Mouse (Mus musculus) heart, embryonic 10.5 days (tissue): ENCODE results near the gene Nlrp9c. TPM values are rescaled to one million over a fixed set of nuclear protein-coding genes. Genes with fewer than 3 reads are reported as not detected.
"Not testable (repeated sequence)": the region's sequence is repeated elsewhere in the genome, so short reads cannot be mapped to it uniquely, and the experiment has no call there.

Experiments used
- DNase-seq: peaks from one replicate; pipeline ENCODE4 v3.0.0-alpha.2; 2017; ENCODE audit warnings: low spot score
- H3K27ac ChIP-seq: fragments of 300-500 bp; sonication (generic); 2 replicates; pipeline ENCODE4 v1.5.1; 2016; ENCODE audit warnings: mild to moderate bottlenecking
- H3K27me3 ChIP-seq: fragments of 300-500 bp; sonication (generic); 2 replicates; pipeline ENCODE4 v1.6.1; 2016; ENCODE audit warnings: mild to moderate bottlenecking; ENCODE audit not compliant: poor library complexity, insufficient read depth, severe bottlenecking
- H3K36me3 ChIP-seq: fragments of 300-500 bp; sonication (generic); 2 replicates; pipeline ENCODE4 v1.6.1; 2016; ENCODE audit warnings: mild to moderate bottlenecking, moderate library complexity
- H3K4me1 ChIP-seq: fragments of 300-500 bp; sonication (generic); 2 replicates; pipeline ENCODE4 v1.6.1; 2016; ENCODE audit warnings: mild to moderate bottlenecking
- H3K4me3 ChIP-seq: fragments of 300-500 bp; sonication (generic); 2 replicates; pipeline ENCODE4 v1.5.1; 2016; ENCODE audit warnings: mild to moderate bottlenecking, moderate library complexity
- H3K9me3 ChIP-seq: fragments of 300-500 bp; sonication (generic); 2 replicates; pipeline ENCODE4 v1.6.1; 2016; ENCODE audit warnings: mild to moderate bottlenecking, moderate library complexity
- WGBS: fragments of 180-500 bp; shearing (Covaris S2); methylation state at CpG from one replicate; pipeline ENCODE4 v1.1.7; 2016; 5-methylcytosine and 5-hydroxymethylcytosine counted together
- polyA plus RNA-seq: library from polyadenylated mRNA; unstranded; fragments of >200 nt; fragmentation: Nextera tagmentation; extraction: Ambion mirVana; gene quantifications from 2 replicates; pipeline ENCODE4 v1.2.1, GENCODE M21; 2016

Nlrp9c gene
- polyA plus RNA-seq = not detected in 2 replicates

DNA sequence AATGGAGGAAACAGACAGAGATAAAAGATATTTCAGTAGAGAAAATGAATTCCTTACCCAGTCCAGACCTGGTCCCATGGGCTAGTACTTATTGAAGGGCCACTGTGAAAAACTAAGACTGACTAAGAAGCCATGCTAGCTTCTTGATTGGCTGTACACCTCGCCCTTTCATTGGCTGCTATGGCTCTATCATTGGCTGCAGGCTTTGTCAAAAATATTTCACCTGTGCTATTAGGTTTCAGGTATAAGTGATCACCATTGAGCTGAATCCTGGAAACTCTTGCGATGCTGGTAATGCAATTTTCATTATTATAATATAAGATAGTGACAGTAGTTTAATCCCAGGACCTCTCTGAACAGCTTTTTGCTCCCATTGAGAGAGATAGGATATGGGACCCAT, at the start of gene Nlrp9c:
Nlrp9c (minus strand) TSS at position 101 of the 400 bp plus-strand sequence.
- H3K9me3 ChIP-seq = not testable (repeated sequence)
- 66% methylated on average over 2 of the region's 2 CpGs for WGBS

GRCm38 (mm10) chr7:26434813-26435212, 31.3 kb upstream of the Nlrp9c start, which contains the start of gene Nlrp4a:
Gene Nlrp4a (plus strand): TSS chr7:26435113.
- no peaks in the 10 kb centered on the region for H3K4me1 ChIP-seq
- no peaks in the 10 kb centered on the region for H3K27me3 ChIP-seq
- H3K36me3 ChIP-seq = no peaks in the 10 kb centered on the region
- H3K27ac ChIP-seq = no peak within 1 kb of the TSS
- no peak within 1 kb of the TSS for H3K4me3 ChIP-seq
- no peaks in the 10 kb centered on the region for H3K9me3 ChIP-seq
- no peak for DNase-seq
- 76% methylated on average over 5 of the region's 5 CpGs for WGBS

More for the DNA sequence above, at the start of gene Nlrp9c:
- not testable (repeated sequence) for H3K27me3 ChIP-seq, H3K36me3 ChIP-seq, DNase-seq, H3K4me1 ChIP-seq, H3K27ac ChIP-seq, H3K4me3 ChIP-seq

DNA sequence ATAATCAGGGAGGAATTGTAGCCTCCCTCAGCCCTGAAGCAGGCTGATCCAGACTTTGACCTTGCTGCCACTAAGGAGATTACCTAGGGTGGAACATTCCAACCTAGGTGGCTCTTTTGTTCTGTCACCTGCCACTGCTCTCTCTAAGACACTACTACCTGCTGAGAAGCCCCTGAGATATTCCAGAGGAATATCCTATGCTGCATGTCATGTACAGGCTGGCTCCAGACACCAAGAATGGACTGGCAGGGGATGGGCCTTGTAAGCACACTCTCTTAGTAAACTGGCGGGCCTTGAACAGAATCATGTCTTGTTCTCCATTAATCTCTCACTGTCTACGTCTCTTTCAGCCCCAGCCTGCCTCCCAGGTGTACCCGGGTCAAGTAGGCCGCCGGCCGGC, 11.7 kb downstream of the Nlrp9c start:
- H3K9me3 ChIP-seq, H3K27me3 ChIP-seq, H3K36me3 ChIP-seq, H3K4me3 ChIP-seq, DNase-seq, H3K27ac ChIP-seq, H3K4me1 ChIP-seq: not testable (repeated sequence)
- WGBS = 83% methylated on average over 6 of the region's 6 CpGs

GRCm38 (mm10) chr7:26391137-26391536, 12.4 kb downstream of the Nlrp9c start:
- H3K27me3 ChIP-seq, H3K4me1 ChIP-seq, H3K27ac ChIP-seq, H3K9me3 ChIP-seq, H3K36me3 ChIP-seq, H3K4me3 ChIP-seq, DNase-seq: not testable (repeated sequence)
- WGBS = 78% methylated on average over 2 of the region's 2 CpGs

- H3K27me3 ChIP-seq, DNase-seq, H3K4me1 ChIP-seq, H3K9me3 ChIP-seq, H3K4me3 ChIP-seq, H3K27ac ChIP-seq, H3K36me3 ChIP-seq: not testable (repeated sequence)
- 70% methylated on average over 5 of the region's 5 CpGs for WGBS
Measured at GRCm38 (mm10) chr7:26386691-26387090, 16.8 kb downstream of the Nlrp9c start.

DNA sequence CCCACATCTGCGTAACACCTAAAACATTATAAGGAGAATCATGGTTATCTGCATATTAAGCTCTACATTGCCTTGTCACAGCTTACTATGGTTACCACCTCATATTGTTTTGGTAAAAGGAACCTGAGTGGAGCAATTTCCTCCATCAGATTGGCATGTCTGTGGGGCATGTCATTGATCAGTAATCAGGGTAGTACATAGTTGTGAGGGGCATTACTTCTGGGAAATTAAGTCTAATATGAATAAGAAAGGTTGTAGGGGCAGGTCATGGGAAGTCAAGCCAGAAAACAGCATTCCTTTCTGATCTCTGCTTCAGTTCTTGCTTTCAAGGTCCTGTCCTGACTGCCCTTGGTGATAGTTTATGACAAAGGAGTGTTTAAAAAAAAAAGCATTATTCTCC, 22.7 kb downstream of the Nlrp9c start:
- Histone ChIP-seq H3K27ac (no peak overlapping the region), H3K4me1 (no peaks in the 10 kb centered on the region), H3K36me3 (no peaks in the 10 kb centered on the region), H3K9me3 (no peaks in the 10 kb centered on the region), H3K27me3 (no peaks in the 10 kb centered on the region), H3K4me3 (no peak overlapping the region)
- no peak for DNase-seq
- 92% methylated on average over 1 of the region's 1 CpGs for WGBS

DNA sequence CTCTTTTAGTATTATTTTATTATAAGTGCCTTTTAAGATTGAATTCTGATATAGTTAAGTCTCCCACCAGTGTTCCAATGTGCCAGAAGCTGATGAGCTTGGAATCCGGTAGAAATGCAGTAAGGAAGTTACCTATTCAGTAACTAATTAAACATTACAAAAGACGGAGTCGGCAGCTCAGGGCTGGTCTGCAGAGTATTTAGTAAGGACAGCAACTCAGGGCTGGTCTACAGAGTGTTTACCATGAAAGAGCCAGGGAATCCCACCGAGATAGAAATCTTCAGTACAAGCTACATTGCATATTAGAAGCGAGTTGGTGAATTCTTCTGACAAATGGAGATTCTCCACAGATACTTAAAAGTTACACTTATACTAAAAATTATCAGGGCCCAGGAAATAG, 30.3 kb downstream of the Nlrp9c start:
- H3K9me3 ChIP-seq, H3K4me1 ChIP-seq, H3K27ac ChIP-seq, DNase-seq, H3K36me3 ChIP-seq, H3K27me3 ChIP-seq, H3K4me3 ChIP-seq: not testable (repeated sequence)
- WGBS = 83% methylated on average over 5 of the region's 5 CpGs

DNA sequence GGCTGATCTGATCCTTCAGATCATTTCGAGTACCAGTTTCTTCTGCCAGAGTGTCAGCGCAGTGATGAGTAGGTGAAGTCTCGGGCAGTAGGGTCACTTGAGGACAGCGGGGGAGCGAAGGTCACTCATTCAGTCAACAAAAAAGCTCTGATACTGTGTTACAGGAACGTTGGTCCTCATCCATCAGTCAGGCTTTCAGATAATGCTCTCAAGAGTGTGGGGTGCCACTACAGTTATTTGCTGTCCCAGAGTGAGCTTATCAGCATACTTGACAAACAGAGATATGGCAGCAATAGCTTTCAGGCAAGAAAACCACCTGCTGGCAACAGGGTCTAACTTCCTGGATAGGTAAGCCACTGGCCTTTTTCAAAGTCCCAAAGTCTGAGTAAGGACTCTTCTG, 46.8 kb downstream of the Nlrp9c start:
- 77% methylated on average over 6 of the region's 6 CpGs for WGBS
- not testable (repeated sequence) for H3K4me1 ChIP-seq, H3K4me3 ChIP-seq, H3K36me3 ChIP-seq, H3K27me3 ChIP-seq, H3K27ac ChIP-seq, DNase-seq, H3K9me3 ChIP-seq

GRCm38 (mm10) chr7:26352258-26352657, 51.2 kb downstream of the Nlrp9c start:
- H3K9me3 ChIP-seq, H3K27ac ChIP-seq, H3K27me3 ChIP-seq, H3K4me1 ChIP-seq, DNase-seq, H3K4me3 ChIP-seq, H3K36me3 ChIP-seq: not testable (repeated sequence)
- WGBS = 81% methylated on average over 3 of the region's 3 CpGs

GRCm38 (mm10) chr7:26350177-26350576, 53.3 kb downstream of the Nlrp9c start:
- not testable (repeated sequence) for H3K36me3 ChIP-seq, H3K9me3 ChIP-seq, H3K27ac ChIP-seq, DNase-seq, H3K4me3 ChIP-seq, H3K27me3 ChIP-seq, H3K4me1 ChIP-seq

DNA sequence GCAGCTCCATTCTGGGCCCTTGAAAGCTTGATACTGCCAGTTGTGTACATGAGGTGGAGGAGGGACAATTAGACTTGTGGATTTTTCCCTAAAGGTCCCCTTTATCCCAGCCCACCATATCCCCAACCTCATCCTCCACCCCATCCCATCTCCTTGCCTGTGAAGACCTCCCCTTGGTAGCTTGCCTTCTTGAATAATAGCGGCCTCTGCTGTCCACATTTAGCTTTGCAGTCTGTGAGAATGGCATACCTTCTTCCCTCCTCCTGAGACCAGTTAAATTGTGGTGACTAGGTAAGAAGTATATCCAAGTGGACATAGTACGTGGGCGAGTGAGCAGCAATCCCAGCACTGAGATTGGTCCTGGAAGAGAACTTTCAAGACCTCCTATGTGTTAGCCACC, 83.1 kb downstream of the Nlrp9c start:
- H3K27me3 ChIP-seq, H3K4me1 ChIP-seq, H3K27ac ChIP-seq, H3K9me3 ChIP-seq, H3K36me3 ChIP-seq, H3K4me3 ChIP-seq, DNase-seq: not testable (repeated sequence)
- 62% methylated on average over 3 of the region's 3 CpGs for WGBS

- DNase-seq, H3K4me1 ChIP-seq, H3K4me3 ChIP-seq, H3K9me3 ChIP-seq, H3K27me3 ChIP-seq, H3K36me3 ChIP-seq, H3K27ac ChIP-seq: not testable (repeated sequence)
- 60% methylated on average over 4 of the region's 4 CpGs for WGBS
Measured at GRCm38 (mm10) chr7:26315809-26316208, 87.7 kb downstream of the Nlrp9c start.

GRCm38 (mm10) chr7:26315194-26315593, 88.3 kb downstream of the Nlrp9c start:
- not testable (repeated sequence) for H3K27me3 ChIP-seq, H3K4me1 ChIP-seq, H3K36me3 ChIP-seq, H3K9me3 ChIP-seq, H3K27ac ChIP-seq, H3K4me3 ChIP-seq, DNase-seq
- WGBS = 72% methylated on average over 2 of the region's 2 CpGs

GRCm38 (mm10) chr7:26311786-26312185, 91.7 kb downstream of the Nlrp9c start:
- H3K4me3 ChIP-seq, DNase-seq, H3K9me3 ChIP-seq, H3K27me3 ChIP-seq, H3K4me1 ChIP-seq, H3K27ac ChIP-seq, H3K36me3 ChIP-seq: not testable (repeated sequence)
- WGBS = 79% methylated on average over 4 of the region's 4 CpGs
